Mouse (Mus musculus) embryo, embryonic 10 days (tissue): ENCODE data around the gene 4930519P11Rik.

ENCODE experiments used
- DNase-seq: peaks from one replicate; pipeline ENCODE4 v3.0.0-alpha.2; 2015; ENCODE audit warnings: low spot score

4930519P11Rik gene

DNA sequence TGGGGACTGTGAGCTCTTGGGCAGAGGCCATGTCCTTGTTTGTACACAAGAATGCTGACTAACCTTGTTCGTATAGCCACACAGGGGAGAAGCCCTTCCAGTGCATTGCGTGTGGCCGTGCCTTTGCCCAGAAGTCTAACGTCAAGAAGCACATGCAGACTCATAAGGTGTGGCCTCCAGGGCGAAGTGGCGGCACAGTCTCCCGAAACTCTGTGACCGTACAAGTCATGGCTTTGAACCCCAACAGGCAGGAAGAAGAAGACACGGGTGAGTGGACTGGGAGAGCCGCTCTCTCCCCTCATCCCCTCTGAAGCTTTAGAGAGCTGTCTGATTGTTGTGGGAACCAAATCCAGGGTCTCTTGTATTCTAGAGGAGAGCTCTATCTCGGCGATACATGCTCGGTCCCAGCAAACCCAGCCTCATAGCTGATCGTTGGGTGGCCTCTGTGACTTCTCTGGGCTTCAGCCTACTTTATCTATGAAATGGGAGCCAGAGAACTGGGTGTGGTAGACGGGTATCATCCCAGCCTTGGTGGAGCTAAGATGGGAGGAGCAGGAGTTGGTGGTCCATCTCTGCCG is 19.1 kb upstream of the 4930519P11Rik start:
- DNase-seq: no peak

DNA sequence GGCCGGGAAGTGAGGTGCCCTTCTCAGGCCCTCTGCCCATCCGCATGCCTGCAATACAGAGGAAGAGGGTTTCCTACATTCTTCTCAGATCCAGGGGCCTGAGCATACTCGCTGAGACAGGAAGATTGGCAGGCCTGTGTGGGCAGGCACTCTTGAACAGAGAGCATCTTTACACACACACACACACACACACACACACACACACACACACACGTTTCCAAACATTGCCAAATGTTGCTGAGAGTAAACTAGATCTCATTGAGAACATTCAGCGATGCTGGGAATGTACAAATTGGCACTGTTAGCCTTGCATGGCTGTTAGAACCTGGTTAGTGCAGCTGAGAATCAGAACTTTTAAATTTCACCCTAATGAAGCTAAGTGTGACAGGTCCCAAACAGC is 17.3 kb upstream of the 4930519P11Rik start:
- DNase-seq: no peak

DNA sequence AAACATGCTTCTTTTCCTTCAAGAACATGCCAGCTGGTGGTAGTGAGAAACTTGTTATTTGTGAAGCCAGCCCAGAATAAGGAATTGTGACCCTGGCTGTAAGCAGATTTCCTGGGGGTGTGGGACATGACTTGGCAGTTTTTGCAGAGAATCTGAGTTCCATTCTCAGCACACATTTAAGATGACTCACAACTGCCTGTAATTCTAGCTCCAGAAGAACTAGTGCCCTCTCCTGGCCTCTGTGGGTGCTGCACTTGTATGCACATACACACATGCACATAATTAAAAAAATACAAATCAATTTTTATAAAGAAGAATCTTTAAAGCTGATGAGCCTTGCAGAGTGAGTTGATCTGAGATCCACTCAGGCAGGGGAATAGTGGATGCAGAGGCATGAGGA is 10.9 kb upstream of the 4930519P11Rik start:
- no peak for DNase-seq

DNA sequence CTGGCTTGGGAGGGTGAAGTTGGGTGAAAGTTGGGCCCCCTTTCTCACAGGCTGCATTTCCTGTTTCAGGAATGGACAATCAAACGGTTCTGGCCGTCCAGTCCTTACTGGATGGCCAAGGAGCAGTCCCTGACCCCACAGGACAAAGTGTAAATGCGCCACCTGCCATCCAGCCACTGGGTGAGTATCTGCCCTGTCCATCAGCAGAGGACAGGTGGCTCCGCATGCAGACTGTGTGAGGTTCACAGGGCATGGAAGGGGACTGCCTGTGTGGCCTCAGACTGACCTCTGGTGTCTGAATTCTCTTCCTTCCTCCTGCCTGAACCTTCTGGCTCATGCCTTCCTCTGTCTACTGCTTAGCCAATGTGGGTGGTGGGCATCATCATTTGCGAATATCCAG is 8.4 kb upstream of the 4930519P11Rik start:
- no peak for DNase-seq

DNA sequence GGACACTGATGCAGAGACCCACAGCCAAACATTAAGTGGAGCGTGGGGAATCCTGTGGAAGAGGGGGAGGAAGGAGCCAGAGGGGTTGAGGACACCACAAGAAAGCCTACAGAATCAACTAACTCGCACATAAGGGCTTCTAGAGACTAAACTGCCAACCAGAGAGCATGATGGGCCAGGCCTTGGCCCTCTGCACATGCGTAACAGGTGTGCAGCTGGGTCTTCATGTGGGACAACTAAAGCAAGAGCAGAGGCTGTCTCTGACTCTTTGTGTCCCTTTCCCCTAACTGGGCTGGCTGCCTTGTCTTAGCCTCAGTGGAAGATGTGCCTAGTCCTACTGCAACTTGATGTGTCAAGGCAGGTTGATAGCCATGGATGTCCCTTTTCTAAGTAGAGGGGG is 3.8 kb upstream of the 4930519P11Rik start:
- no peak for DNase-seq

DNA sequence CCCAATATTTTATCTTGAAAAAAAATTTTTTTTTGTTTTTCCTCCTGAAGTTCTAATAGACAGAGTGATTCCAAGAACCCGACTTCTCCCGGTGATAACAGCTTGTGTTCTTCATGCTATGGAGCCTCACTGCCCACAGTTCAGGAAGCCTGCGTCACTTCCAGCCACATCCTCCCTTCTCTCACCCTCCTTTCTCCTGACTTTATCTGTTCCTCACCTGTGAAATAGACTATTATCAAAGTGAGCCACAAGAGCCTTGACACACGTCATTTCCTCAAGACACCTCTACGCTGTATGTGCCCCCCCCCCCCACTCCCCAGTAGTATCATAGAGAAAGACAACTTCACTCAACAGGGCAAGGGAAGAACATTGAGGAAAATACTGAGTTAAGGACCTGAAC is 2.4 kb upstream of the 4930519P11Rik start:
- no peak for DNase-seq

DNA sequence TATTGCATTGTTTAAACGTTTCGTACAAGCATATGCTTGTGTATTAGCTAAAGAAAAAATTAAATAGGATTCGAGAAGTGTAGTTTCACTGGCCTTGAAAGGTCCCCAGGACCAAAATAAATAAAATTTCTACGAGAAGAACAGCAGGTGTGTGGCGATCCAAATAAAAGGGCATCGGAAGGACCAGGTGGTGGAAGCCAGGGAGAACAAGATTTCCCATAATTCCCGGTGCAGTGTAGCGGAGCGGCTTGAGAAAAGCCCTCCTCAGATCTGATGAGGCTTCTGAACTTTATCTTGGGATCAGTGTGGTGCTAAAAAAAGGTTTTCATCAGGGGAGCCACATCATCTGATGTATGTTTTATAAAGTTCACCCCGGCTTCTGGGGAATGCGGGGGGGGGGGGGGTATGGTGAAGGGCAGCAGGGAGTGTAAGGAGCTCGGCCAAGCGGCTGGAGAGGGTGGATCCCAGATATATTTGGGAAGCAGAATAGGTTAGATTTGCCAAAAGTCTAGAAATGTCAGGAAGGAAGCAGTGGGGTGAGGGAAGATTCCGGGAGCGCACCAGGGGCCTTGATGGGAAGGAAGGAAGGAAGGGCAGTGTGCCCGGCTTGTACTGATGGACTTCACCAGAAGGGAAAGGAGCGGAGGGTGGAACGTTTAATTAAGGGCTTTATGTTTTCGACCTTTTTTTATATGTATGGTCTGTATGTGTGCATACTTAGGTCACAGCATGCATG is 1.8 kb upstream of the 4930519P11Rik start:
- no peak for DNase-seq

DNA sequence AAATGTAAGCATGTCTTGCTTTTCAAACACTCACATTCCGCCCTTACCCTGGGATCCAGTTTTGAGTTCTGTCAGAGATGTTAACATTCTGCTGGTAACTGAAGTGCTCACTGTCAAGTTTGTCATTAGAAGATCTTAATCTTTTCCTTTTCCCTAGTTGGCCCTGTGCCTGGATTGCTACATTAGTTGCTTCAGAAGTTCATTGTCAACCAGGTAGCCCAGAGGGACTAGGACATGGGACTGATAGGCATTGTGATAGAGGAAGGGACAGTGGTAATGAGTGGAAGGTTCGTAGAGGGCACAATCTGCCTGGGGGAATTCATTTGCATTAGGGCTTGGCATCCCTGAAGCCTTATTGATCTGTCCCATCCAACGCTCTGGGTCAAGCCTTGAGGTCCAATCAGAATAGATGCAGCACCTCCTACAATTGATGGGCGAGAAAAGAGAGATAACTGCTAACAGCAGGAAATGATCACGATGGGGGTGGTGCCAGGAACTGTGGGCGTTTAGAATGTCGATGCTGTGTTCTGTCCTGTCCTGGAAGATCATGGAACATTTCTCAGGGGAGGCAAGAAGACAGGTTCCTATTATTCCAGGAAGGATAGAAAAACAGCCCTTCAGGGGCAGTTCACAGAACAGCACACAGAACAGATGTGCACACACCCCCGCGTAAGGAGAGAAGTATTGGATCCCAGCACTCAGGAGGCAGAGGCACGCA is 4.0 kb downstream of the 4930519P11Rik start:
- no peak for DNase-seq

DNA sequence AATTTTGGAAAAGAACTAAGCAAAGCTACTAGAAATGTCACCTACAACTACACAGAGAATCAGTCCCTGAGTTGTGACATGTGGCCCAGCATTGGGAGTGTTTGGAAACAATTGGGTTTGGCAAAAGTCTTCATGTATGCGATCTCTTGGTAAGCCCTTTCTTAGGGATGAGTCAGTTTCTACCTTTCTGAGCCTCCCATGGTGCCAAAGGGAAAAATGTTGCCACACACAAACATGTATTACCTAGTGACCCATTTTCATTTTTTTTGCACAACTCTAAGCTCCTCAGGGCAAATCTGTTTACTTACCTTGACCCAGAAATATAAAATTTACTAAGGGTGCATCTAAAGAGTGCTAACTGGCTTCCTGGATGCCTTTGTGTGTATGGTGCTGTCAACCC is 6.3 kb downstream of the 4930519P11Rik start:
- no peak for DNase-seq

DNA sequence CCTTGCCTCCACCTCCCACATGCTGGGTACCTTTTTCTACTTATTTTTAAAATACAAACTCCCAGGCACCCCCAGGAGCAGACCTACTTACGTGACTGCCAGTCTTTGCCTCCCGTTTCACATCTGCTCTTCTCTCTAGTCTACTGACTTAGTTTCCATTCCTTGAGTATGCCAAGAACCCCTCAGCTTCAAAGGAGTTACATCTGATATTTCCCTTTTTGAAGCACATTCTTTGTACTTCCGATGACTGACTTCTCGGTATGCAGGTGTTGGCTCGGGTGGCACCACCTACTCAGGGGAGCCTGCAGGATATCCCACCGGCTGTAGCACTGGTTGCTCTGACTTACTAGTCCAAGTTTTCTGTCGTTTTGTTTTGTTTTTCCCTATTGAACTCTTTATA is 9.1 kb downstream of the 4930519P11Rik start:
- DNase-seq: no peak

DNA sequence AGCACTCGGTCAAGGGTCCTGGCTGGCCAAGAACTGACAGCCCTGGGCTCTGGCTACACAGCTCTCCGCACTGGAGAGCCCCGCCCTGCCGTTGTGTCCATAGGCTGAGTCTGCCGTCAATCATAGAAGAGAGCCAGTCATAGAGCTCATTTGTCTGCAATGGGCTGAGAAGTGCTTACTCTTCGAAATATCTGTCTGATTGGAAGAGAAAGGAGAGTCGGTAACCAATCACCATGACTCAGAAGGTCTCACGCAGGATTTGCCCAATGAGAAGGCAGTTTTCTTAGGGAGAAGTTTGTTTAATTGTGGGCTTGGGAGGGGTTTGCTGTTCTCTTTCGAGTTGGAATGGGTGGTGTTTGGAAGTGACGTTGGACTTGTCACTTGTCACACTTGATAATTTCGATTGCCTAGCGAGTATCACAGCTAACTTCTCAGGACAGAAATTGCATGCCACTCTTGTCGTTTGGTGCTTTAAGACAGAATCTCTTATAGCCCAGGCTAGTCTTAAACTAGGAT is 9.5 kb downstream of the 4930519P11Rik start, which contains the start of gene Pxmp4:
Gene Pxmp4 (minus strand): TSS at position 71 of the 516 bp plus-strand sequence.
- DNase-seq: peak; percentile 97

DNA sequence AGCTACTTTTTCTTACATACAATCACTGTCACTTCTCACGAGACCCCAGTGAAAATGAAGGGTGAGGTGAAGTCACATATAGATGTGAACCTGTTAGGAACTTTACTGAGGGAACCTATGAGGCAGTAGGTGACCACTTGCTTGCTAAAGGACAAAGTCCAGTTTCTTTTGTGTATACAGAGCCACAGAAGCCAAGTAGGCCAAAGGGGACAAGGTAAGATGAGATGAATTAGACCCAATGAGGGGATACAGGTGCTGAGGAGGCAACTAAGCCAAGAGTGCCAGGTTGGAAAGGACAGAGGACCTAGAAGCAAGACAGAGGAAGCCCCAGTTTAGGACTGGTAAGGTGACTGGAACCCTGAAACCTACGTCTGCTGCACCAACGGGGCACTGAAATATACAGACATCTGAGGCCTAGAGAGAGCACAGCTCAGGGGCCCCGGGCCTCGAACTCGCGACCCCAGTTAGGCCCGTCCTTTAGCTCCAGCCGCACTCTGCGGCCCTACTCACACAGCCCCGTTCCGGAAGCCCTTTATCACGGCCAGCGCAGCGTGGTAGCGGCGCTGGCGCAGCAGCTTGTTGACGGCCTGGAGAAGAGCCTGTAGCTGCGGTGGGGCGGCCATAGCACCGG is 10.1 kb downstream of the 4930519P11Rik start:
- DNase-seq: no peak

DNA sequence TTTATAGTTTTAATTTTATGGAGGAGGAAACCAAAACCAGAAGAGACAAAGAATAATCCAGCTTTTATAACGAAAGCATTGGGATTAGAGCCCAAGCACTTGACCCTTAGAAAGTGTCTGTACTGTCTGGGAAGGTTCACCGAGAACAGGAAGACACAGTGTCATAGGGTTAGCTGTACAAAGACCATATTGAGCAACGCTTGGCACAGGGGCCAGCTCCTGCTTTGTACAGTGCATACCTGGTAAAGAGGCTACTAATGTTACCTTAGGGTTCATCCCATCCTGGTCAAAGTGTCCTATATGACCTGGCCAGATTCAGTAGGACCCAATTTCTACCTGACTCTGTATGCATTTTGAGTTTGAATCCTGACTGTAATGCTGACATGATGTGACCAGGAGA is 11.9 kb downstream of the 4930519P11Rik start:
- DNase-seq: no peak

DNA sequence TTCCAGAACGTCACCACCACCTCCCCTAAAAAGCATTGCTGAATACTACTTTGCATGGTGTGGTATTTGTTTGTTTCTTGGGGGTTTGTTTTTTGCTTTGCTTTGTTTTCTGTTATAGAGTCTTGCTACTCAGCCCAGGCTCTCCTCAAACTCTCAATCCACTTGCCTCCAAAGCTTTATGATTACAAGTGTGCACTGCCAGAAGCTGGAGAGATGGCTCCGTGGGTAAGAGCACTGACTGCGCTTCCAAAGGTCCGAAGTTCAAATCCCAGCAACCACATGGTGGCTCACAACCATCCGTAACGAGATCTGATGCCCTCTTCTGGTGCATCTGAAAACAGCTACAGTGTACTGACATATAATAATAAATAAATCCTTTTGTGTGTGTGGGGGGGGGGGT is 12.7 kb downstream of the 4930519P11Rik start:
- no peak for DNase-seq

DNA sequence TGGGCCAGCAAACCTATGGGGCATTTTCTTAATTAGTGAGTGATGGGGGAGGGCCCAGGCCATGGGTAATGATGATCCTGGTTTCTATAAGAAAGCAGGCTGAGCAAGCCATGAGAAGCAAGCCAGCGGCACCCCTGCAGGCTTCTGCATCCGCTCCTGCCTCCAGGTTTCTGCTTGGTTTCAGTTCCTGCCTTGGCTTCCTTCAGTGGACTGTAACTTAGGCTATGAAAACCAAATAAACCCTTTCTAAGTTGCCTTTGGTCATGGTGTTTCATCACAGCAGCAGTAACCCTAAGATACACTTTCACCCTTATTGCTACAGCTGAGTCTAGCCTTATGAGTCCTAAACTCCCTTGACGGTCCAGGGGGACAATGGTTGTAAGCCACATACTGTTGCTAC is 15.8 kb downstream of the 4930519P11Rik start:
- DNase-seq: no peak

DNA sequence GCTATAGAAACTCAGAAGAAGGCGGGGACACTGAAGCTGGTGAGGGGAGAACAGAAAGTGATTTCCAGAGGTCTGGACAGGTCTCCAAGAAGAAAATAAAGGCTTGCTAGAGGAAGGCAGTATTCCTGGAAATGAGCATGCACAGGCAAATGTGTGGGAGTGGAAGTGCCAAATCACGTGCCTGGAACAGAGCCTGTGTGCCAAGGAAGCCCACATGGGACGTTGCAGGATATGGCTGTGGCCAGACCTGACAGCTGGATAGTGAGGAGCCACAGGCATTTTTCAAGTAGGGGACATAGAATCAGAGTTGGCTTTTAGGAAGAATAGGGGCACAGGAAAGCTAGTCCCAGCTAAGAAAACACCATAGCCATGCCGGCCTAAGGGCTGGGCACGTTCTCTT is 17.5 kb downstream of the 4930519P11Rik start:
- no peak for DNase-seq

DNA sequence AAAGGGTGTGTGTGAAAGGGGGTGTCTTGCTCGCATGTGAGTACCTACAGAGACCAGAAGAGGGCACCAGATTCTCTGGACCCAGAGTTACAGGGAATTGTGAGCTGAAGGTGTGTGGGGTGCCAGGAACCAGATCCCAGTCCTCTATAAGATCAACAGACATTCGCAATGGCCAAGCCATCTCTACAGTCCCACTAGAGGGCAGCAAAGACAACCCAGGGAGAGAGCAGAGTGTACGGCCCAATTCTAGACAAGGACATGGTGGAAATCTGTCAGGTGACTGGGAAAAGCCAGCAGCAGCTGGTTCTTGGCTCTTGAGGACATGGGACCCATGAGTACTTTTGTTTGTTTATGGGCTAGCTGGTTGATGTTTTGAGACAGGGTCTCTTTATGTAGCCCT is 20.2 kb downstream of the 4930519P11Rik start:
- DNase-seq: peak; percentile 59

DNA sequence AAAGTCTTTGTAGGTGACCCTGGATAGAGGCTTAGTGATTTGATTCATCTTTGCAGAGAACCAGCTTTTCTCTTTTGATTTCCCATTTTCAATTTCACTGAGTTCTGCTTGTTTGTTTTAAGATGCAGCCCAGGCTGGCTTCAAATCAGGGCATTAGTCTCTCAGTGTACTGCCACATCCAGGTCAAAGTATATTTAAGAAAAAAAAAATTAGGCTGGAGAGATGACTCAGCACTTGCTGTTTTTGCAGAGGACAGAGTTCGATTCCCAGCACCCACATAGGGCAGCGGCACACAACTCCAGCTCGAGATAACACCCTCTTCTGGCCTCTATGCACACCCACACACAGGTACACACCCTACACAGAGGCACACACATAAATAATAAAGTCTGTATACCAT is 22.0 kb downstream of the 4930519P11Rik start:
- DNase-seq: no peak

DNA sequence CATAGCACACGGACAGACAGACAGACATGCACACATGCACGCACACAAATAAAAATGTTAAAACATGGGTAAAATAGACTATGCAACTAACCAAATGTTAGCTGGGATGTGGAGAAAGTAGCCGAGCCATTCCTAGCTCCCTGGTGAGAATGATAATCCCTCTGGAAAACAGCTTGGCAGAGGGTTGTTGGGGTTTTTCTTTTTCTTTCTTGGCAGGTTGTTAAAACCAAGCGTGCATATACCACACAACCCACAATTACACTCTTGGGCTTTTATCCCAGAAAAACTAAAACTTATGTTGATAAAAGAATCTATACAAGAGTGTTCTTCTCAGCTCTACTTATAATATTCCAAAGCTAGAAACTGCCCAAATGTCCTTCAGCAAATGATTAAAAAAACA is 24.2 kb downstream of the 4930519P11Rik start:
- DNase-seq: no peak

DNA sequence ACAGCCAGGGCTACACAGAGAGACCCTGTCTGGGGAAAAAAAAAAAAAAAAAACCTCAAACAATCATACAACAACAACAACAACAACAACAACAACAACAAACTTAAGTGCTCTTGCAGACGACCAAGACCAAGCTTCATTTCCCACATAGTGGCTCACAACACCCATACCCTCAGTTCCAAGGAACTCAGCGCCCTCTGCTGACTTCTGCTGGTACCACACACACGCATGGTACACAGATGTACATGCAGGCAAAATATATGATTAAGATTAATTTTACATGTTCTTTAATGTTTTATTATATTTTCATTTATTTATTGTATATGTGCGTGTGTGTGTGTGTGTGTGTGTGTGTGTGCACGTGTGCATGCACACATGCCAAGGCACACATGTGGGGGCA is 26.8 kb downstream of the 4930519P11Rik start:
- peak; percentile 69 for DNase-seq

DNA sequence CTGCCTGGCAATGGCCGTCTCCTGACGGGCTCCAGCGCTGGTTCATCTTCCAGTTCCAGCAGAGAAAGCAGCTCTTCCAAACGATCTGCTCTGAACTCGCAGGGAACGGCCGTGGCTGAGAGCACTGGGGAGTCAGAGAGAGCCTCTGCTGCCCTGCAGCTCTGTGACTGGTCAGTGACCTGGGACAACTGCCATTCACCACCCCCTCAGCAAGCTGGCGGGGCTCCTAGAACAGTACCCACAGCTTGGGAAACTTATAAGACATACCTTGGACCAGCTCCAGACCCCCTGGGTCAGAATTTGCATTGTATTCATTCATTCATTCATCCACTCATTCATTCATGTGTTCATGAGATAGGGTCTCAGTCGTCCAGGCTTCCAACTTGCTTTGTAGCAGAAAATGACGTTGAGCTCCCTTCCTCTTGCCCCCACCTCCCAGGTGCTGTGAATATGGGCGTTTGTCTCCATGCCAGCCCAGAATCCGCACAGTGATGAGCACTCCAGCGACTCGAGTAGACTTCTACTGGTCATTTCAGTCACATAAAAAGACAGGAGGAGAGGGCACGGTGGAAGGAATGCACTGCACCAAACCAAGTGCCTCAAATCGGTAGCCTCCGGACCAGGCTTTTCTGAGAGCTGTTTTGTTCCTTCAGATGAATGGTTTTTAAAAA is 28.2 kb downstream of the 4930519P11Rik start:
- no peak for DNase-seq
